Mouse (Mus musculus): ENCODE measurements at regions not wholly inside any gene's neighbourhood (a gene's known extent, or its start where the extent isn't known, plus 50 kb on each side); places are given as distances from the start of the nearest gene placed in this dataset.
A peak's percentile ranks its signal among the peaks of the same experiment; 100 is the strongest.

DNA sequence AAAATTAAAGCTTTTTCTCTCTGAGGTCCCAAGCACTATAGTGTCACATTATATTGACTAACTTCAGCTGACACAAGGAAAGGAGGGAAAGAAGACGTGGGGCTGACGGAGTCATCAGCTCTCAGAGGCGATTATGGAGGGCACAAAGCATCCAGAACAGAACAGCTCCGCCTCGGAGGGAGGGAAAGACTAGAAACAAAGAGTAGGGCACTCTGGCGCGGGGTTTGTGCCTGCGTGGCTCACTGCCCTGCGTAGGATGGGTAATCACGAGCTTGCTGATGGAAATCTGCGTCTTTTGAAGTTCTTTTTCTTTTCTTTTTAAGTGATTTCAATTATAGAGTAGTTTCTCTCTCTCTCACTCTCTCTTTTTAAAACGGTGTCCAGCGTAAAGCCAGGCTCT lies 243.5 kb upstream of the Gm10131 start:
- peak; percentile 37 for DNase-seq (ENCODE audit: low spot score)
- Histone ChIP-seq H3K9me3 (replicated peaks; ENCODE audit: control insufficient read depth, low read length) (no peaks in the 10 kb centered on the region), H3K4me2 (ENCODE audit: low read length) (no peak overlapping the region), H3K9ac (ENCODE audit: low read length) (no peak overlapping the region), H3K27me3 (replicated peaks; ENCODE audit: control insufficient read depth, insufficient read depth, low read length) (no peaks in the 10 kb centered on the region), H3K4me1 (ENCODE audit: control insufficient read depth, insufficient read depth, low read length) (peaks cover 11% of the 10 kb centered on the region; the same call in 1 of the 2 replicates), H3K4me3 (ENCODE audit: low read depth, low read length) (no peak overlapping the region), H3K27ac (ENCODE audit: low read depth, low read length) (no peak overlapping the region), H3K36me3 (ENCODE audit: control insufficient read depth, insufficient read depth, low read length) (no peaks in the 10 kb centered on the region)
- no peak for ATAC-seq
- WGBS: 22% methylated on average over 13 of the region's 13 CpGs

DNA sequence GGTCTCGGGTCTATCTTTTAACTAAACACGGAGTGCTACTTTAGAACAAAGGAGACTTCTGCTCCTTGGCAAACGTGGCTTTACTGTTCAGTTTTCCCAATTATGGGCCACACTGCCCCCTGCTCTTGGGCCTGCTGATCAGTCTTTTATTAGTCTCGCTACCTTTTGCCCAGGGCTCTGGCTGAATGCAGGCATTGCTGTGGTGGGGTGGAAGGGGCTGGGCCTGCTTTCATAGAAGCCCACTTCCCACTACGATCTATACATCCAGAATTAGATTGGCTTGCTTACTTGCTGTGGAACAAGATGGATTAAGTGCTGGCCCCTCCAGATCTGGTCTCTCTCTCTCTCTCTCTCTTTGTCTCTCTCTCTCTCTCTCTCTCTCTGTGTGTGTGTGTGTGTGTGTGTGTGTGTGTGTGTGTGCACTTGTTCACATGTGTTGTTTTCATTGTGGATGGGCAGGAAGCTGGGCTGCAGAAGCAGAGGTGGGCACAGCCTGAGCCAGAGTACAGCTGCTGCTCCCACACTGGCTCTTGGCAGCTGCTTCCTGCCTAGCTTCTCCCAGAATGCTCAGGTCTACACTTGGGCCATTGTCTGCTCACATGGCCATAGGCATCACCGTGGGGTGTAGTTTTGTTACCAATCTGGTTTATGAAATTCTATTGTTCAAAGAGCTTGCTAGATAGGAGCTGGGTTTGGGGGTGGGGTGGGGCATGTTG lies 241.8 kb upstream of the Gm10131 start:
- Histone ChIP-seq H3K27me3 (replicated peaks; ENCODE audit: control insufficient read depth, insufficient read depth, low read length) (no peaks in the 10 kb centered on the region), H3K27ac (ENCODE audit: low read depth, low read length) (peak overlapping the region; percentile 14; the same call in 1 of the 2 replicates), H3K9me3 (replicated peaks; ENCODE audit: control insufficient read depth, low read length) (no peaks in the 10 kb centered on the region), H3K4me1 (ENCODE audit: control insufficient read depth, insufficient read depth, low read length) (peaks cover 11% of the 10 kb centered on the region; the same call in 1 of the 2 replicates), H3K4me2 (ENCODE audit: low read length) (no peak overlapping the region), H3K4me3 (ENCODE audit: low read depth, low read length) (no peak overlapping the region), H3K36me3 (ENCODE audit: control insufficient read depth, insufficient read depth, low read length) (no peaks in the 10 kb centered on the region), H3K9ac (ENCODE audit: low read length) (no peak overlapping the region)
- DNase-seq (ENCODE audit: low spot score) (peak; percentile 33), ATAC-seq (peak; percentile 55; the same call in 1 of the 2 replicates)
- 6% methylated on average over 6 of the region's 6 CpGs for WGBS

DNA sequence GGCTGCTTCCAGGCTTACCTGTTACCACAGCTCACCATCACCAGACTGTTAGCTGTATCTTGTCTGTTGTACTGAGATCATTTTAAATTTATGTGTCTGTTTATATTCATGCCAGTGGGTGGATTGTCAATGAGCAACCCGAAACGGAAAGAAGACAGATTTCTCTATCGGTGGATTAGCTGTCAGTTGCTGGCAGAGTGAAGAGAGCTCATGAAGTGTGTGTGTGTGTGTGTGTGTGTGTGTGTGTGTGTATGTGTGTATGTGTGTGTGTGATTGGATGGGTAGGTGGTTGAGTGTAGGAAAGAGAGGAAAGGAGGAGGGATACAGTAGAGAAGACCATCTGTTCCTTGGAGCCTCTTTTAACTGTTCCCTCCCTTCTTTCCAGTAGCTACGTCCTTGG lies 223.3 kb upstream of the Gm10131 start:
- ATAC-seq (peak; percentile 37; the same call in 1 of the 2 replicates), DNase-seq (ENCODE audit: low spot score) (peak; percentile 49)
- no peak overlapping the region for H3K27ac ChIP-seq (ENCODE audit: low read depth, low read length)
- H3K27me3 ChIP-seq (replicated peaks; ENCODE audit: control insufficient read depth, insufficient read depth, low read length): no peaks in the 10 kb centered on the region
- peaks cover 6% of the 10 kb centered on the region; the same call in 1 of the 2 replicates for H3K4me1 ChIP-seq (ENCODE audit: control insufficient read depth, insufficient read depth, low read length)
- no peak overlapping the region for H3K4me3 ChIP-seq (ENCODE audit: low read depth, low read length)
- H3K9ac ChIP-seq (ENCODE audit: low read length): no peak overlapping the region
- no peak overlapping the region for H3K4me2 ChIP-seq (ENCODE audit: low read length)
- H3K9me3 ChIP-seq (replicated peaks; ENCODE audit: control insufficient read depth, low read length): no peaks in the 10 kb centered on the region
- no peaks in the 10 kb centered on the region for H3K36me3 ChIP-seq (ENCODE audit: control insufficient read depth, insufficient read depth, low read length)
- 86% methylated on average over 4 of the region's 4 CpGs for WGBS

DNA sequence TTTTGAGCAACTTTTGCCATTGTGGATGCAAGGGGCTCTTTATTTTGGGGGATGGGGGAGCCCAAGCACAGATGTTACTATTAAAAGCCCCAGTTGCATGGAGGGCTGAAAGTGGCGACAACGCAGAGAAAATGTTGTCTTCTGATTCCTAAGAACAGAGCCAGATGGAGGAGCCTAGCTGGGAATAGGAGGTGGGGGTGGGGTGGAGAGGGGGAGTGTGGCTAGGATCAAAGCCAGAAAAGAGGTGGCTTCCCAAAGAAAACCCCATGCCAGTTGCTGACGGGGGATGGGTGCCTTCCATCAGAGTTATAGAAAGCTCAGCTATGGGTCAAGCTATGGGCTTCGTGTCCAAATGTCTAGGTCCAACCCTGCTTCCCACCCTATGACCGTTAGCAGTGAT lies 220.1 kb upstream of the Gm10131 start:
- Histone ChIP-seq H3K4me1 (ENCODE audit: control insufficient read depth, insufficient read depth, low read length) (peaks cover 15% of the 10 kb centered on the region), H3K27ac (ENCODE audit: low read depth, low read length) (no peak overlapping the region; the same call in 1 of the 2 replicates), H3K4me2 (ENCODE audit: low read length) (no peak overlapping the region), H3K36me3 (ENCODE audit: control insufficient read depth, insufficient read depth, low read length) (no peaks in the 10 kb centered on the region), H3K9ac (ENCODE audit: low read length) (no peak overlapping the region), H3K27me3 (replicated peaks; ENCODE audit: control insufficient read depth, insufficient read depth, low read length) (no peaks in the 10 kb centered on the region), H3K4me3 (ENCODE audit: low read depth, low read length) (no peak overlapping the region), H3K9me3 (replicated peaks; ENCODE audit: control insufficient read depth, low read length) (no peaks in the 10 kb centered on the region)
- WGBS: 52% methylated on average over 5 of the region's 5 CpGs
- peak; percentile 65 for DNase-seq (ENCODE audit: low spot score)
- no peak for ATAC-seq

DNA sequence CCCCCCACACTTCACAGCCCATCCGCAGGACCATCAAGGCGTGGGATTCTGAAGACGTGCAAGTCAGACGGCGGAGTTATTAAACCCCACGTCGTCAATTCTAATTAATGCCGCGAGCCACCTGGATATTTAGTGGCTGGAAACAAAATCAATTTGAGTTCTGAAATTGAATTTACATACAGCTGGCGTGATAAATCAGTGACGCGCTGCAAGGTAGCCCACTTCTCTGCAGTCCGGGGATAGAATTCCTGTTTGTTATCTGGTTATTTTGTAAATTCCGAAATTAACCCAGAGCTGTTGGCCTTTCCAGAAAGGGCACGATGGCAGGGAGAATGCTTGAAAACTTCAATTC lies 215.1 kb upstream of the Gm10131 start:
- H3K9ac ChIP-seq (ENCODE audit: low read length): peak overlapping the region; percentile 60
- no peaks in the 10 kb centered on the region for H3K27me3 ChIP-seq (replicated peaks; ENCODE audit: control insufficient read depth, insufficient read depth, low read length)
- ATAC-seq (no peak), DNase-seq (ENCODE audit: low spot score) (no peak)
- H3K4me2 ChIP-seq (ENCODE audit: low read length): peak overlapping the region; percentile 61
- 3% methylated on average over 15 of the region's 15 CpGs for WGBS
- no peaks in the 10 kb centered on the region for H3K36me3 ChIP-seq (ENCODE audit: control insufficient read depth, insufficient read depth, low read length)
- peaks cover 38% of the 10 kb centered on the region for H3K4me1 ChIP-seq (ENCODE audit: control insufficient read depth, insufficient read depth, low read length)
- peak overlapping the region; percentile 27 for H3K4me3 ChIP-seq (ENCODE audit: low read depth, low read length)
- peak overlapping the region; percentile 95 for H3K27ac ChIP-seq (ENCODE audit: low read depth, low read length)
- no peaks in the 10 kb centered on the region for H3K9me3 ChIP-seq (replicated peaks; ENCODE audit: control insufficient read depth, low read length)

DNA sequence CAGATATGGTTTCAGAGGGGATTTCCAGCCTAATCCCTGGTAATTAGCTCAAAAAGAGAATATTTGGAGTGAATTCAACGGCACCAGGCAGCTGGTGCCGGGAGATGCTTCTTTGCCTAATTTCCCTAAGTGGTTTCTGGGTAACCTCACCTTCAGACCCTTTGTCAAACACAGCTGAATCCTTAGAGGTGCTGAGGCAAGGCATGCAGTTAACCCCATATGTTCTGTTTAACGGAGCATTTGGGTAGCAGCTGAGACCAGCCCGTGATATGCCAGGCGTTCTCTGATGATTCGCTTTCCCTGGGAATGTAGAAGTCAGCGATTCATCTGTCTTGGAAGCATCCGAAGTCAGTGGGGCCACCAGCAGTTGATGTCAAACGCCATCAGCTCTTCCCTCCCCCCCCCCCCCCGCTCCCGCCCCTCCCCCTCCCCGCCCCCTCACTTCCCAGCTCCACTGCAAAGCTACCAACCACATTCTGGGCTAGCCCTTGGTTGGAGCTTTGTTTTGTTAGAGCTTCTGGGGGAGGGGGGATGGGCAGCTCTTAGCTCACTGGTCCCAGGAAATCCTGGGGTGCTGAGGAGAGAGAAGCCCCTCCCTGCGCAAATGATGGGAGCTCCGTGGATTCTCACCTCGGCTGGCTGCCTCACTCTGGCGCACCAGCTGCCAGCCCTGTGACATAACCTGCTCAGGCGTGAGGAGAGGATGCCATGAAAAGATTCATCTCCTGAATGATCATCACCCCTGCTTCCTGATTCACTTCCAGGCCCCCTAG lies 214.5 kb upstream of the Gm10131 start:
- peak overlapping the region; percentile 60 for H3K9ac ChIP-seq (ENCODE audit: low read length)
- H3K36me3 ChIP-seq (ENCODE audit: control insufficient read depth, insufficient read depth, low read length): no peaks in the 10 kb centered on the region
- peak overlapping the region; percentile 61 for H3K4me2 ChIP-seq (ENCODE audit: low read length)
- peaks cover 39% of the 10 kb centered on the region for H3K4me1 ChIP-seq (ENCODE audit: control insufficient read depth, insufficient read depth, low read length)
- peak overlapping the region; percentile 27 for H3K4me3 ChIP-seq (ENCODE audit: low read depth, low read length)
- ATAC-seq (peak; percentile 84), DNase-seq (ENCODE audit: low spot score) (peak; percentile 91)
- peak overlapping the region; percentile 95 for H3K27ac ChIP-seq (ENCODE audit: low read depth, low read length)
- no peaks in the 10 kb centered on the region for H3K9me3 ChIP-seq (replicated peaks; ENCODE audit: control insufficient read depth, low read length)
- no peaks in the 10 kb centered on the region for H3K27me3 ChIP-seq (replicated peaks; ENCODE audit: control insufficient read depth, insufficient read depth, low read length)
- under 1% methylated on average over 13 of the region's 17 CpGs for WGBS

DNA sequence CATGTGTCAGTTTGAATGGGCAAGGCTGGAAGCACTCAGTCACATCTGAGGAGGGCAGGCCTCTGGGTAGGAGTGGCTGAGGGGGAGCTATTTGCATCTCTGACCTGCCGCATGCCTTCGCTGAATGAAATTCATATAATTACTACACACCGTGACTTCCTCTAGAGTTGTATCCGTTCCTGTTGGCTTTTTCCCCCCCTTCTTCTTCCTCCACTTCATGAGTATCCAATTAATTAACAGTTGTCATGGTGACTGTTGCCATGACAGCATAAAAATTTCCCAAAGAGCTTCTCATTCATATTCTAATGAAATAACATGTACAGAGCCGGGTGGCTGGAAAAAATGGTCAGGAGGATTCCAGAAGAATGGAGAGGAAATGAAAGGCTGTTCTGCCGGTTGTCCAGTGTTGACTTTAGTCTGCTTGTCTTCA lies 208.6 kb upstream of the Gm10131 start:
- H3K27me3 ChIP-seq (replicated peaks; ENCODE audit: control insufficient read depth, insufficient read depth, low read length): no peaks in the 10 kb centered on the region
- no peaks in the 10 kb centered on the region for H3K36me3 ChIP-seq (ENCODE audit: control insufficient read depth, insufficient read depth, low read length)
- DNase-seq (ENCODE audit: low spot score) (peak; percentile 98), ATAC-seq (peak; percentile 87)
- H3K9ac ChIP-seq (ENCODE audit: low read length): no peak overlapping the region
- peak overlapping the region; percentile 6; the same call in 1 of the 2 replicates for H3K4me2 ChIP-seq (ENCODE audit: low read length)
- H3K4me3 ChIP-seq (ENCODE audit: low read depth, low read length): no peak overlapping the region
- H3K4me1 ChIP-seq (ENCODE audit: control insufficient read depth, insufficient read depth, low read length): peaks cover 35% of the 10 kb centered on the region
- H3K9me3 ChIP-seq (replicated peaks; ENCODE audit: control insufficient read depth, low read length): no peaks in the 10 kb centered on the region
- peak overlapping the region; percentile 54; the same call in 1 of the 2 replicates for H3K27ac ChIP-seq (ENCODE audit: low read depth, low read length)
- under 1% methylated on average over 6 of the region's 6 CpGs for WGBS

DNA sequence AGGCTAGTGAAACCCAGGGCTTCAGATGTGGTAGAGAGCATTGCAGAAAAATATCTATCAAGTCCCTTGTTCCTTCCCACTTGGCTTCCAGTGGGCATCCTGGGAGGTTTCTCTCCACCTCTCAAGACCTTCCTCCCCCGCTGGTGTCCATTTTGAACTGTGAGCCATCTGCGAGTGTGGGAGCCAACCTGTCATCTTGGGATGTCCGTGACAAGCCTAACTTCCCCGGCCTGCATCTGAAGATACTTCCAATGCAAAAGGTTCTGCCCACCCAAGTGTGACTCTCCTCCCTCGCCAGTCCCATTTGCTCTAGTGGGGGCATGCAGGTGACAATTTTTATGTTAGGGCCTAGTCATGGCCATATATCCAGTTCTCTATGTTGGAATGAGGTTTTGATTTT lies 208.2 kb upstream of the Gm10131 start:
- no peaks in the 10 kb centered on the region for H3K27me3 ChIP-seq (replicated peaks; ENCODE audit: control insufficient read depth, insufficient read depth, low read length)
- H3K4me3 ChIP-seq (ENCODE audit: low read depth, low read length): no peak overlapping the region
- peaks cover 31% of the 10 kb centered on the region for H3K4me1 ChIP-seq (ENCODE audit: control insufficient read depth, insufficient read depth, low read length)
- peak overlapping the region; percentile 6; the same call in 1 of the 2 replicates for H3K4me2 ChIP-seq (ENCODE audit: low read length)
- no peak; the same call in 1 of the 2 replicates for ATAC-seq
- peak overlapping the region; percentile 40; the same call in 1 of the 2 replicates for H3K27ac ChIP-seq (ENCODE audit: low read depth, low read length)
- no peak overlapping the region for H3K9ac ChIP-seq (ENCODE audit: low read length)
- no peaks in the 10 kb centered on the region for H3K36me3 ChIP-seq (ENCODE audit: control insufficient read depth, insufficient read depth, low read length)
- WGBS: 75% methylated on average over 5 of the region's 5 CpGs
- no peaks in the 10 kb centered on the region for H3K9me3 ChIP-seq (replicated peaks; ENCODE audit: control insufficient read depth, low read length)
- no peak for DNase-seq (ENCODE audit: low spot score)

DNA sequence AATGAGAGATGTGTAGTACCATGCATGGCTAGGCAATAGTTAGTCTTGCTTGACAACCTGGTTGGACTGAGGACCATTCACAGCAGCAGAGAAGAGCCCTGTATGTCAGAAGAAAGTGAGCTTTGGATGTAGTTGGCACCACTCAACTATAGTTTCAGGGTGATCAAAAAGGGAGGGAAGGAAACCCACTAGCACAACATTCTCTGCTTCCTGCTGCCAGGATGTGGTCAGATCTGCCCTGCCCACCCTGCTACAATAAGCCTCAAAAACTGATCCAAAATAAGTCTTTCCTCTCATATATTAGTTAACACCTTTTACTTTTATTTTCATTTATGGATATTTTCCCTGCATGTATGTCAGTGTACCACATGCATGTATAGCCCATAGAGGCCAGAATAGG lies 203.7 kb upstream of the Gm10131 start:
- H3K4me3 ChIP-seq (ENCODE audit: low read depth, low read length): no peak overlapping the region
- DNase-seq (ENCODE audit: low spot score): no peak

More for the DNA sequence above, 203.7 kb upstream of the Gm10131 start:
- Histone ChIP-seq H3K9ac (ENCODE audit: low read length) (no peak overlapping the region), H3K36me3 (ENCODE audit: control insufficient read depth, insufficient read depth, low read length) (no peaks in the 10 kb centered on the region), H3K27me3 (replicated peaks; ENCODE audit: control insufficient read depth, insufficient read depth, low read length) (no peaks in the 10 kb centered on the region), H3K9me3 (replicated peaks; ENCODE audit: control insufficient read depth, low read length) (no peaks in the 10 kb centered on the region), H3K4me2 (ENCODE audit: low read length) (no peak overlapping the region), H3K27ac (ENCODE audit: low read depth, low read length) (no peak overlapping the region), H3K4me1 (ENCODE audit: control insufficient read depth, insufficient read depth, low read length) (peaks cover 10% of the 10 kb centered on the region)
- ATAC-seq: no peak

Data from forebrain, embryonic 14.5 days (tissue).